Mouse (Mus musculus) olfactory bulb, adult 2 months (tissue): Measurements from ENCODE around the gene Nip7.
"Not testable (repeated sequence)": the region's sequence is repeated elsewhere in the genome, so short reads cannot be mapped to it uniquely, and the experiment has no call there.

ENCODE experiments used
- CTCF ChIP-seq: fragments of 200-500 bp; IDR thresholded peaks from 2 replicates; pipeline ENCODE4 v1.5.1; 2012; ENCODE audit warnings: low read depth, mild to moderate bottlenecking, low read length, moderate library complexity; ENCODE audit not compliant: insufficient read depth
- POLR2A ChIP-seq: fragments of 200-500 bp; IDR thresholded peaks from 2 replicates; pipeline ENCODE4 v1.6.1; 2012; ENCODE audit warnings: mild to moderate bottlenecking, low read depth, low read length, moderate library complexity; ENCODE audit not compliant: insufficient read depth

DNA sequence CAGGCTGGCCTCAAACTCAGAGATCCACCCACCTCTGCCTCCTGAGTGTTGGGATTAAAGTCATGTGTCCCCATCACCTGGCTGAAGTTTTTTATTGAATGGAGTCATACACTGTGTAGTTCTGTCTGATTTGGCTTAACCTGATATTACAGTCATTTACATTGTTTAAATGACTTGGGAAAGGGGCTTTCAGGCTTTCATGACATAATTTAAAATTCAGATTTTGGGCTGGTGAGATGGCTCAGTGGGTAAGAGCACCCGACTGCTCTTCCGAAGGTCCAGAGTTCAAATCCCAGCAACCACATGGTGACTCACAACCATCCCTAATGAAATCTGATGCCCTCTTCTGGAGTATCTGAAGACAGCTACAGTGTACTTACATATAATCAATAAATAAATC, 23.1 kb upstream of the Nip7 start:
- not testable (repeated sequence) for TF ChIP-seq CTCF, POLR2A
